Mouse (Mus musculus): ENCODE measurements around the gene Habp4.
A peak's percentile ranks its signal among the peaks of the same experiment; 100 is the strongest.

The Habp4 gene

GRCm38 (mm10) chr13:64161548-64161915, at the start of gene Habp4:
Gene Habp4, plus strand, starts transcription at chr13:64161824.
- DNase-seq (ENCODE audit: low spot score): peak; percentile 98

- no peak for DNase-seq (ENCODE audit: low spot score)
These were observed 44.2 kb upstream of the Habp4 start for GRCm38 (mm10) chr13:64117442-64117841.

- DNase-seq (ENCODE audit: low spot score): no peak
These were observed 40.9 kb upstream of the Habp4 start for GRCm38 (mm10) chr13:64120760-64121159.

GRCm38 (mm10) chr13:64123491-64124188, 38.0 kb upstream of the Habp4 start:
- no peak for DNase-seq (ENCODE audit: low spot score)

- no peak for DNase-seq (ENCODE audit: low spot score)
These were observed 36.7 kb upstream of the Habp4 start for GRCm38 (mm10) chr13:64124886-64125285.

GRCm38 (mm10) chr13:64126316-64126715, 35.3 kb upstream of the Habp4 start:
- no peak for DNase-seq (ENCODE audit: low spot score)

GRCm38 (mm10) chr13:64128858-64129615, 32.6 kb upstream of the Habp4 start, which contains the start of gene Slc35d2:
Gene Slc35d2, minus strand, starts transcription at chr13:64129368.
- DNase-seq (ENCODE audit: low spot score): no peak

GRCm38 (mm10) chr13:64129616-64130375, 31.8 kb upstream of the Habp4 start:
- DNase-seq (ENCODE audit: low spot score): no peak

GRCm38 (mm10) chr13:64150121-64150520, 11.5 kb upstream of the Habp4 start:
- no peak for DNase-seq (ENCODE audit: low spot score)

- DNase-seq (ENCODE audit: low spot score): peak; percentile 92
These were observed 9.4 kb upstream of the Habp4 start for GRCm38 (mm10) chr13:64152241-64152669.

- peak; percentile 66 for DNase-seq (ENCODE audit: low spot score)
These were observed 8.9 kb upstream of the Habp4 start for GRCm38 (mm10) chr13:64152671-64153082.

- peak; percentile 99 for DNase-seq (ENCODE audit: low spot score)
These were observed 8.4 kb upstream of the Habp4 start, which contains the start of gene Zfp367 for GRCm38 (mm10) chr13:64153083-64153682. Gene Zfp367, minus strand, starts transcription at chr13:64153202.

- peak; percentile 58 for DNase-seq (ENCODE audit: low spot score)
These were observed 7.8 kb upstream of the Habp4 start for GRCm38 (mm10) chr13:64153751-64154267.

- DNase-seq (ENCODE audit: low spot score): no peak
These were observed 7.0 kb upstream of the Habp4 start for GRCm38 (mm10) chr13:64154651-64155050.

GRCm38 (mm10) chr13:64155171-64155571, 6.5 kb upstream of the Habp4 start:
- no peak for DNase-seq (ENCODE audit: low spot score)

- no peak for DNase-seq (ENCODE audit: low spot score)
These were observed 4.7 kb upstream of the Habp4 start for GRCm38 (mm10) chr13:64156966-64157365.

GRCm38 (mm10) chr13:64161916-64162611, 440 bp downstream of the Habp4 start:
- peak; percentile 48 for DNase-seq (ENCODE audit: low spot score)

- DNase-seq (ENCODE audit: low spot score): no peak
These were observed 1.0 kb downstream of the Habp4 start for GRCm38 (mm10) chr13:64162626-64163025.

GRCm38 (mm10) chr13:64163147-64163715, 1.6 kb downstream of the Habp4 start:
- no peak for DNase-seq (ENCODE audit: low spot score)

- no peak for DNase-seq (ENCODE audit: low spot score)
These were observed 8.1 kb downstream of the Habp4 start for GRCm38 (mm10) chr13:64169746-64170145.

GRCm38 (mm10) chr13:64178000-64178399, 16.4 kb downstream of the Habp4 start:
- DNase-seq (ENCODE audit: low spot score): no peak
